Mouse (Mus musculus) inflammation-experienced regulatory T-cells (primary cell): ENCODE data around the gene Gabrr1. TPM values are rescaled to one million over a fixed set of nuclear protein-coding genes. Genes with fewer than 3 reads are reported as not detected.

Source experiments
- polyA plus RNA-seq, 2 experiments: library from polyadenylated mRNA; unstranded; fragments of 100-300 nt; shearing (Covaris generic); gene quantifications; one replicate each; pipeline ENCODE4 v1.2.1; 2017

Gene Gabrr1
- under 1 TPM; 0.17 to 0.18 TPM for polyA plus RNA-seq

DNA sequence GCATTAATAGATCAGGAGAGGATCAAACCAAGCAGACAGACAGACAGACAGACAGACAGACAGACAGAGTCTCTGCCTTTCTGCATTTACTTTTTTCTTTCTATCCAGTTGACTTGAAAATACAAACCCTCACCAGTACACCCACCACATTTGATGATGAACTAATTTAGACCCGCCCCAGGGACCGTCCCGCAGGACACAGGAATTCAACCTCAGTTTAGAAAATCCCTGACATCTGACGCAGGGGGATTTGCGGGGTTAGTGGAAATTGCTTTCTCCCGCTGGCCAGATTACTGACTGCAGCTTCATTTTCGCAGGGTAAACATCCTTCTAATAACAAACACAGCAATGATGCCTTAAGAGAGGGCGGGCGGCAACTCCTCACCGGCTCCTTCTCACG, at the start of gene Gabrr1:
Gabrr1 (plus strand) TSS at position 301 of the 400 bp plus-strand sequence.

DNA sequence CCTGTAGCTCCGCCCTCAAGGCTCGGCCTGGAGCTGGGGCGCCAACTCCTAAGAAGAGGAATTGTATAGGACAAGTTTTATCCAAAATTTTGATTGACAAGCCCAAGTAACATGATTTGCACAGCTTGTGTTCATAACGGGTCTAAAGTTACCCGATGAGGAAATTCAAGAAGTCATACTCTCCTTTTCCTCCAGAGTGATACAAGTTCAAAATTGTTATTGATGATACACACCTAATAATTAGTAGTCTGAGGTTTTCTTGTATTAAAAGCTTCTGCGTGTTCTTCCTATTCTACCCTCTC, 57.4 kb downstream of the Gabrr1 start, which contains the start of gene Pm20d2:
Pm20d2 (minus strand) TSS at position 3 of the 302 bp plus-strand sequence.

DNA sequence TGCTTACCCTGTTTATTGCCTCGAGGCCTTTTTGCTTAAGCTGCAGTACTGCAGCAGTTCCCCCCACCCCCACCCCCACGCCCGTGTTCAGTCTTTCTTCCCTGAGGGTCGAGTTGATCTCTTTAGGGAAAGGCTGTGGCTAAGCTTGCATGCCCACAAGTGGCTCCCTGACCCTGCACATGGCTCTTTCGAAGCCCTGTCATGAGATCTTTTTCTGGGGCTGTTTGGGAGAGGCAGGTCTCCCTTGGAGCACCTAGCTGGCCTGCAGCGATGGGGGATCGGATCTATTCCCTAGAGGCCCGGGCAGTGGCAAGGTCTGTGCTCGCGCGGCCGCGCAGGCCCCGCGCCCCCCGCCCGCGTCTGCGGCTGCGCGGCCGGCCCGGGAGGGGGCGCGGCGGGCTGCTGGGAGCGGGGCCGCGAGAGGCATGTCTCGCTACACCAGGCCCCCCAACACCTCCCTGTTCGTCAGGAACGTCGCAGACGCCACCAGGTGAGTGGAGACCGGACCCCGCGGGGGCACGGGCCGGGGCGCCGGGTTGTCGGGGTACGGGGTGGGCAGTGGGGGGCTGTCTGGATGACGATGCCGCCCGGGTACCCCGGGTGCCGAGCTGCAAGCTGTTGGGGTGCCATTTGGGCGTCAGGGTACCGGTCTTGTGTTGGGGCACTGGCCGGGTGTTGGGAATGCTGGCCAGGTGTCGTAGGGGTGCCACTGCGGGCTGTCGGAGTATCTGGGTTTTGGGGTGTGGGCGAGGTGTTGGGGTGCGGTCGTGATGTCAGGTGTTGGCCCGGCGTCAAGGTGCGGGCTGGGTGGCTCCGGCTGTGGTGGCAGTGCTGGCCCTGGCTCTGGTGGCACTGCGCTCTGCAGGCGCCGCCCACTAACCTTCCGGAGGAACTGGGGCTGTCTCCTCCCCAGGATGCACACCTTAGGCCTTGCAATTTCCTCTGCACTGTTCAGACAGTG, 76.8 kb downstream of the Gabrr1 start, which contains the start of gene Srsf12:
Srsf12 (plus strand) TSS at position 111 of the 961 bp plus-strand sequence.

Other genes with a start within 250 kb of the Gabrr1 start
- gene Ankrd6, start 181.7 kb upstream of the Gabrr1 start, polyA plus RNA-seq, result 1 to 10 TPM; 2.9 to 7.4 TPM
- gene Rragd, start 149.5 kb upstream of the Gabrr1 start, polyA plus RNA-seq, result 10 to 100 TPM in 1 of 2 experiments, under 1 TPM in 1; 0.60 to 22.1 TPM
- 100 to 1,000 TPM; 102 to 129 TPM for gene Ube2j1, start 101.1 kb upstream of the Gabrr1 start, polyA plus RNA-seq
- gene Gabrr2, start 69.5 kb upstream of the Gabrr1 start, polyA plus RNA-seq, result 10 to 100 TPM; 17.4 to 39.8 TPM
- gene Pm20d2, start 57.2 kb downstream of the Gabrr1 start, polyA plus RNA-seq, result 1 to 10 TPM in 1 of 2 experiments, under 1 TPM in 1; 0.18 to 1.2 TPM
- 1 to 10 TPM; 1.7 to 2.2 TPM for gene Srsf12, start 76.5 kb downstream of the Gabrr1 start, polyA plus RNA-seq
- 100 to 1,000 TPM; 487 to 519 TPM for gene Pnrc1, start 157.6 kb downstream of the Gabrr1 start, polyA plus RNA-seq
- gene Rngtt, start 177.8 kb downstream of the Gabrr1 start, polyA plus RNA-seq, result 10 to 100 TPM; 47.5 to 55.8 TPM